Mouse (Mus musculus) G1E (cell line): ENCODE results near the gene Armc9.

ENCODE experiments used
- CTCF ChIP-seq: IDR thresholded peaks from 2 replicates; pipeline ENCODE4 v1.5.1; 2012; ENCODE audit warnings: low read depth, low read length, inconsistent platforms, mixed read lengths
- GATA1 ChIP-seq: IDR thresholded peaks from 2 replicates; pipeline ENCODE4 v1.6.1; 2012; ENCODE audit warnings: borderline replicate concordance, low read length, inconsistent platforms, mixed read lengths
- GATA2 ChIP-seq: IDR thresholded peaks from 2 replicates; pipeline ENCODE4 v1.6.1; 2012; ENCODE audit warnings: low read depth, low read length, inconsistent platforms, borderline replicate concordance
- TAL1 ChIP-seq: conservative IDR thresholded peaks from 2 replicates; pipeline ENCODE4 v1.6.1; 2012; ENCODE audit warnings: low read depth, low read length, inconsistent platforms, mixed read lengths

DNA sequence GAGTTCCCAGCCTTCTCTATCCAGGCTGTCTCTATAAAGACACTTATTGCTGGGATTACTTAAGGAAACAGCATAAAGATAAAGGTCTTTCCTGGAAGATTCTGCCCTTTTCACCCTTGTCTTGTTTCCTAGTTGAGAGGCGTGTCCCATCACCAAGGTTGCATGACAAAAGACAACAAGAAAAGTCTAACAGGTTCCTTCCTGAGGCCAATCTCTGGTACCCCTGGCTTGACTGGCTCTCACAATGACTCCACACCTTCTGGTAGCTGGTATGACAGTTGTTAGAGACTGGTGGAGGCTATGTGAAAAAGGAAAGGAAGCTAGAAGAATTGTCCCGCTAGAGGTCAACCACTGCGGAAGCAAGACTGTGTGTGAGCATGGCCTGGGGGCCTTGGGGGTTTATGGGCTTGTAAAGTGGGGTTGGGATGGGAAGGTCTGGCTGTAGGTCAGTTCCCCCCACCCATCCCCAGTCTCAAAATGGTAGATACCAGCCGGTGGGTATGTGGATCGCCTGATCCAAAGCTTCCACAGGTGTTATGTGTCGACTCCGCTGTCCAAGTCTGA is 154.8 kb downstream of the Armc9 start:
- no peak for TF ChIP-seq CTCF
- no peak for TF ChIP-seq GATA2
- no peak for TF ChIP-seq GATA1
- TF ChIP-seq TAL1: no peak
